Mouse (Mus musculus) kidney, postnatal 0 days (tissue): ENCODE data around the gene Adora1. TPM values are rescaled to one million over a fixed set of nuclear protein-coding genes. Genes with fewer than 3 reads are reported as not detected.

Source experiments
- ATAC-seq: fragments of 200-750 bp; cut with Nextera tagmentation; replicated peaks from 2 replicates; pipeline ENCODE4 v1.8.0; 2017; ENCODE audit warnings: low read depth, moderate number of reproducible peaks, moderate TSS enrichment, moderate library complexity; ENCODE audit not compliant: low FRiP score
- DNase-seq: peaks from one replicate; pipeline ENCODE4 v3.0.0-alpha.2; 2016; ENCODE audit warnings: low spot score
- H3K27ac ChIP-seq: fragments of 300-500 bp; sonication (generic); 2 replicates; pipeline ENCODE4 v1.5.1; 2014; ENCODE audit warnings: mild to moderate bottlenecking
- H3K27me3 ChIP-seq: fragments of 300-500 bp; sonication (generic); 2 replicates; pipeline ENCODE4 v1.6.1; 2014; ENCODE audit warnings: low read length, mixed read lengths; ENCODE audit not compliant: insufficient read depth
- H3K36me3 ChIP-seq: fragments of 300-500 bp; sonication (generic); 2 replicates; pipeline ENCODE4 v1.6.1; 2014; ENCODE audit warnings: low read length, mixed read lengths; ENCODE audit not compliant: insufficient read depth
- H3K4me1 ChIP-seq: fragments of 300-500 bp; sonication (generic); replicated peaks from 2 replicates; pipeline ENCODE4 v1.6.1; 2014; ENCODE audit warnings: antibody characterized with exemption, low read length, mixed read lengths; ENCODE audit not compliant: insufficient read depth
- H3K4me2 ChIP-seq: fragments of 300-500 bp; sonication (generic); 2 replicates; pipeline ENCODE4 v1.6.1; 2014; ENCODE audit warnings: mild to moderate bottlenecking, low read length, moderate library complexity, mixed read lengths
- H3K4me3 ChIP-seq: fragments of 300-500 bp; sonication (generic); replicated peaks from 2 replicates; pipeline ENCODE4 v1.5.1; 2014; ENCODE audit warnings: low read depth, low read length
- H3K9ac ChIP-seq: fragments of 300-500 bp; sonication (generic); 2 replicates; pipeline ENCODE4 v1.6.1; 2014; ENCODE audit warnings: low read depth, low read length
- H3K9me3 ChIP-seq: fragments of 300-500 bp; sonication (generic); replicated peaks from 2 replicates; pipeline ENCODE4 v1.6.1; 2016; ENCODE audit warnings: low read length, inconsistent platforms, mixed read lengths
- CTCF ChIP-seq: IDR thresholded peaks from 2 replicates; pipeline ENCODE4 v1.5.1; 2016; ENCODE audit warnings: antibody characterized with exemption, low read depth, mild to moderate bottlenecking, moderate library complexity
- WGBS: fragments of 180-500 bp; shearing (Covaris S2); extraction: QIAGEN DNeasy Blood & Tissue Kit; methylation state at CpG from one replicate; pipeline ENCODE4 v1.1.7; 2014; 5-methylcytosine and 5-hydroxymethylcytosine counted together
- polyA plus RNA-seq: library from polyadenylated mRNA; unstranded; fragments of >200 nt; fragmentation: Nextera tagmentation; extraction: Ambion mirVana; gene quantifications from 2 replicates; pipeline ENCODE4 v1.2.1, GENCODE M21; 2015

Gene Adora1
- polyA plus RNA-seq, 1 experiment from 2014 or later: 13.7 TPM

- no peak for DNase-seq
- 62% methylated on average over 5 of the region's 5 CpGs for WGBS
- TF ChIP-seq CTCF: no peak
- Histone ChIP-seq H3K27ac (no peak overlapping the region), H3K9ac (no peak overlapping the region), H3K4me2 (no peak overlapping the region), H3K4me3 (no peak overlapping the region), H3K36me3 (no peaks in the 10 kb centered on the region), H3K27me3 (0 out of 2 replicates have a peak, but pooled peaks cover 3% of the 10 kb centered on the region), H3K4me1 (peaks cover 8% of the 10 kb centered on the region), H3K9me3 (no peaks in the 10 kb centered on the region)
- ATAC-seq: no peak
Observed at GRCm38 (mm10) chr1:134229806-134230575, 5.2 kb downstream of the Adora1 start.

- no peak for ATAC-seq
- no peak overlapping the region for H3K4me3 ChIP-seq
- H3K27me3 ChIP-seq: no peaks in the 10 kb centered on the region
- H3K4me2 ChIP-seq: no peak overlapping the region
- H3K36me3 ChIP-seq: no peaks in the 10 kb centered on the region
- no peak overlapping the region for H3K27ac ChIP-seq
- H3K9me3 ChIP-seq: no peaks in the 10 kb centered on the region
- H3K9ac ChIP-seq: no peak overlapping the region
- 78% methylated on average over 8 of the region's 8 CpGs for WGBS
- no peak for TF ChIP-seq CTCF
- no peak for DNase-seq
- no peaks in the 10 kb centered on the region; the same call in 1 of the 2 replicates for H3K4me1 ChIP-seq
Observed at GRCm38 (mm10) chr1:134226739-134227138, 8.5 kb downstream of the Adora1 start.

- no peak for TF ChIP-seq CTCF
- Histone ChIP-seq H3K4me3 (no peak overlapping the region), H3K27ac (no peak overlapping the region), H3K36me3 (no peaks in the 10 kb centered on the region), H3K27me3 (no peaks in the 10 kb centered on the region), H3K9me3 (no peaks in the 10 kb centered on the region), H3K4me2 (no peak overlapping the region), H3K4me1 (no peaks in the 10 kb centered on the region; the same call in 1 of the 2 replicates), H3K9ac (no peak overlapping the region)
- no peak for DNase-seq
- WGBS: 90% methylated on average over 5 of the region's 5 CpGs
- no peak for ATAC-seq
Observed at GRCm38 (mm10) chr1:134225375-134225774, 9.9 kb downstream of the Adora1 start.

GRCm38 (mm10) chr1:134224649-134225227, 10.5 kb downstream of the Adora1 start:
- H3K4me3 ChIP-seq: no peak overlapping the region
- DNase-seq (no peak), ATAC-seq (no peak)
- H3K9me3 ChIP-seq: no peaks in the 10 kb centered on the region
- H3K27ac ChIP-seq: no peak overlapping the region
- no peaks in the 10 kb centered on the region for H3K36me3 ChIP-seq
- no peak overlapping the region for H3K9ac ChIP-seq
- H3K27me3 ChIP-seq: no peaks in the 10 kb centered on the region
- H3K4me1 ChIP-seq: no peaks in the 10 kb centered on the region; the same call in 1 of the 2 replicates
- no peak overlapping the region for H3K4me2 ChIP-seq
- TF ChIP-seq CTCF: no peak
- WGBS: 74% methylated on average over 12 of the region's 12 CpGs

GRCm38 (mm10) chr1:134222122-134223055, 12.8 kb downstream of the Adora1 start:
- no peaks in the 10 kb centered on the region for H3K36me3 ChIP-seq
- H3K4me3 ChIP-seq: no peak overlapping the region
- no peaks in the 10 kb centered on the region for H3K4me1 ChIP-seq
- no peak overlapping the region for H3K4me2 ChIP-seq
- 37% methylated on average over 8 of the region's 8 CpGs for WGBS
- H3K27me3 ChIP-seq: no peaks in the 10 kb centered on the region
- no peak for TF ChIP-seq CTCF
- DNase-seq (no peak), ATAC-seq (peak; percentile 69; the same call in 1 of the 2 replicates)
- no peak overlapping the region for H3K27ac ChIP-seq
- no peaks in the 10 kb centered on the region for H3K9me3 ChIP-seq
- no peak overlapping the region for H3K9ac ChIP-seq

- Histone ChIP-seq H3K27me3 (no peaks in the 10 kb centered on the region), H3K9ac (no peak overlapping the region), H3K4me2 (no peak overlapping the region), H3K4me3 (no peak overlapping the region), H3K4me1 (no peaks in the 10 kb centered on the region), H3K36me3 (no peaks in the 10 kb centered on the region), H3K27ac (no peak overlapping the region), H3K9me3 (no peaks in the 10 kb centered on the region)
- 85% methylated on average over 1 of the region's 1 CpGs for WGBS
- TF ChIP-seq CTCF: no peak
- DNase-seq: no peak
- no peak for ATAC-seq
Observed at GRCm38 (mm10) chr1:134221172-134221571, 14.1 kb downstream of the Adora1 start.
